Mouse (Mus musculus) erythroid progenitor cell, adult 5-6 weeks (primary cell): Measurements from ENCODE around the gene Mylk. TPM values are rescaled to one million over a fixed set of nuclear protein-coding genes. Genes with fewer than 3 reads are reported as not detected.

Experiments used
- ATAC-seq: replicated peaks from 2 replicates; pipeline ENCODE4 v1.8.0; 2016; ENCODE audit warnings: moderate number of reproducible peaks, mild to moderate bottlenecking, moderate TSS enrichment, inconsistent platforms; ENCODE audit not compliant: poor library complexity, low FRiP score, severe bottlenecking
- total RNA-seq, 2 experiments: library from RNA; stranded (forward) in 1 of 2; stranded (reverse) in 1 of 2; fragments of 150-400 nt in 1 of 2; fragments of 186-747, 209-891 nt in 1 of 2; gene quantifications; 2 replicates each; pipeline versions ENCODE4 v1.2.3 to v1.2.4; 2015 to 2017; ENCODE audit warnings: low replicate concordance in 2 of 2

Mylk gene
- total RNA-seq, 2 experiments from 2014 or later = 1.7 to 2.1 TPM

GRCm38 (mm10) chr16:35040154-35040553 lies 295.1 kb downstream of the Mylk start:
- ATAC-seq = no peak

GRCm38 (mm10) chr16:35041001-35041400 lies 296.0 kb downstream of the Mylk start:
- no peak for ATAC-seq

GRCm38 (mm10) chr16:35046081-35046775 lies 301.2 kb downstream of the Mylk start:
- ATAC-seq = no peak

- ATAC-seq = 0 out of 2 replicates have a peak, but pooled peaks have one; percentile 46
These were observed 302.4 kb downstream of the Mylk start for GRCm38 (mm10) chr16:35047272-35047969.

GRCm38 (mm10) chr16:35051066-35051465 lies 306.1 kb downstream of the Mylk start:
- no peak for ATAC-seq

Other genes with a start within 250 kb of the Mylk start
- gene Kalrn, start 171.7 kb upstream of the Mylk start, total RNA-seq (2015; ENCODE audit: low replicate concordance) = 1.1 TPM in 1 of 2 replicates, not detected in the other
- 1.1 and 1.7 TPM in 2 replicates for gene Kalrn, start 171.7 kb upstream of the Mylk start, total RNA-seq (2017; ENCODE audit: low replicate concordance)
- not detected in 2 replicates for gene Ropn1, start 95.3 kb upstream of the Mylk start, total RNA-seq (2015; ENCODE audit: low replicate concordance)
- gene Ropn1, start 95.3 kb upstream of the Mylk start, total RNA-seq (2017; ENCODE audit: low replicate concordance) = not detected in 2 replicates
- 2.1 and 5.0 TPM in 2 replicates for gene Ccdc14, start 54.6 kb upstream of the Mylk start, total RNA-seq (2015; ENCODE audit: low replicate concordance)
- 4.1 and 6.1 TPM in 2 replicates for gene Ccdc14, start 54.6 kb upstream of the Mylk start, total RNA-seq (2017; ENCODE audit: low replicate concordance)